Mouse (Mus musculus) ES-Bruce4 (cell line): ENCODE data around the gene Abca8b. TPM values are rescaled to one million over a fixed set of nuclear protein-coding genes. Genes with fewer than 3 reads are reported as not detected.
A peak's percentile ranks its signal among the peaks of the same experiment; 100 is the strongest.
"Not testable (repeated sequence)": the region's sequence is repeated elsewhere in the genome, so short reads cannot be mapped to it uniquely, and the experiment has no call there.

Experiments
- H3K27ac ChIP-seq: 2 replicates; pipeline ENCODE4 v1.5.1; 2012; ENCODE audit warnings: low read length, inconsistent platforms; ENCODE audit not compliant: insufficient read depth
- H3K27me3 ChIP-seq: 2 replicates; pipeline ENCODE4 v1.6.1; 2012; ENCODE audit warnings: mild to moderate bottlenecking, low read length, inconsistent platforms; ENCODE audit not compliant: control insufficient read depth, poor library complexity, insufficient read depth, severe bottlenecking
- H3K36me3 ChIP-seq: 2 replicates; pipeline ENCODE4 v1.6.1; 2012; ENCODE audit warnings: inconsistent platforms, mild to moderate bottlenecking, low read length, moderate library complexity; ENCODE audit not compliant: control insufficient read depth, poor library complexity, insufficient read depth, severe bottlenecking
- H3K4me1 ChIP-seq: one replicate; pipeline ENCODE4 v1.8.1; 2011; ENCODE audit warnings: low read length; ENCODE audit not compliant: control insufficient read depth, insufficient read depth
- H3K4me3 ChIP-seq: 2 replicates; pipeline ENCODE4 v1.5.1; 2011; ENCODE audit warnings: low read depth, mild to moderate bottlenecking, low read length
- H3K9ac ChIP-seq: 2 replicates; pipeline ENCODE4 v1.6.1; 2012; ENCODE audit warnings: low read depth, mild to moderate bottlenecking, inconsistent platforms; ENCODE audit not compliant: poor library complexity, severe bottlenecking
- H3K9me3 ChIP-seq: replicated peaks from 2 replicates; pipeline ENCODE4 v1.6.1; 2012; ENCODE audit warnings: mild to moderate bottlenecking, low read length, inconsistent platforms; ENCODE audit not compliant: control insufficient read depth, poor library complexity, insufficient read depth, severe bottlenecking
- CTCF ChIP-seq: IDR thresholded peaks from one replicate; pipeline ENCODE4 v1.8.1; 2011; ENCODE audit warnings: low read depth, low read length
- EP300 ChIP-seq: IDR thresholded peaks from 2 replicates; pipeline ENCODE4 v1.6.1; 2011; ENCODE audit warnings: low read depth, low read length; ENCODE audit not compliant: insufficient read depth
- POLR2A ChIP-seq: IDR thresholded peaks from one replicate; pipeline ENCODE4 v1.8.1; 2011; ENCODE audit warnings: low read length; ENCODE audit not compliant: insufficient read depth
- polyA plus RNA-seq: library from polyadenylated mRNA; stranded (reverse); fragments of >200 nt; gene quantifications from 2 replicates; pipeline ENCODE4 v1.2.4, GENCODE M21; 2011; ENCODE audit warnings: low read depth; ENCODE audit not compliant: missing spikeins, insufficient read depth, insufficient read length

Gene Abca8b
- polyA plus RNA-seq, 1 experiment, result 0.57 TPM

GRCm38 (mm10) chr11:109961495-109962492 is 33.9 kb downstream of the Abca8b start:
- H3K27ac ChIP-seq, result no peak overlapping the region
- no peaks in the 10 kb centered on the region for H3K36me3 ChIP-seq

GRCm38 (mm10) chr11:109955185-109955584 is 40.5 kb downstream of the Abca8b start:
- no peaks in the 10 kb centered on the region for H3K9me3 ChIP-seq
- H3K4me3 ChIP-seq, result no peak overlapping the region
- no peak overlapping the region for H3K9ac ChIP-seq
- no peak for TF ChIP-seq POLR2A
- peak; percentile 22 for TF ChIP-seq CTCF
- no peak overlapping the region for H3K27ac ChIP-seq
- H3K4me1 ChIP-seq, result no peaks in the 10 kb centered on the region
- no peaks in the 10 kb centered on the region for H3K27me3 ChIP-seq
- no peaks in the 10 kb centered on the region for H3K36me3 ChIP-seq

More at GRCm38 (mm10) chr11:109961495-109962492, 33.9 kb downstream of the Abca8b start:
- Histone ChIP-seq H3K27me3 (no peaks in the 10 kb centered on the region), H3K4me1 (no peaks in the 10 kb centered on the region), H3K9ac (no peak overlapping the region), H3K4me3 (no peak overlapping the region), H3K9me3 (no peaks in the 10 kb centered on the region)
- TF ChIP-seq POLR2A (no peak), CTCF (no peak), EP300 (no peak)

GRCm38 (mm10) chr11:109936915-109937314 is 58.7 kb downstream of the Abca8b start:
- Histone ChIP-seq H3K4me1 (no peaks in the 10 kb centered on the region), H3K27ac (no peak overlapping the region), H3K9ac (no peak overlapping the region), H3K4me3 (no peak overlapping the region), H3K36me3 (no peaks in the 10 kb centered on the region), H3K9me3 (no peaks in the 10 kb centered on the region), H3K27me3 (no peaks in the 10 kb centered on the region)
- TF ChIP-seq EP300 (no peak), CTCF (no peak), POLR2A (no peak)

- H3K4me1 ChIP-seq, H3K4me3 ChIP-seq, H3K27ac ChIP-seq, H3K27me3 ChIP-seq, H3K9ac ChIP-seq, H3K36me3 ChIP-seq, H3K9me3 ChIP-seq: not testable (repeated sequence)
These were observed 62.4 kb downstream of the Abca8b start for GRCm38 (mm10) chr11:109933207-109933606.

- H3K9ac ChIP-seq, result no peak overlapping the region
- H3K36me3 ChIP-seq, result no peaks in the 10 kb centered on the region
- TF ChIP-seq POLR2A (no peak), EP300 (no peak), CTCF (no peak)
- H3K27me3 ChIP-seq, result no peaks in the 10 kb centered on the region
- H3K9me3 ChIP-seq, result no peaks in the 10 kb centered on the region; the same call in 1 of the 2 replicates
- no peak overlapping the region for H3K4me3 ChIP-seq
- H3K4me1 ChIP-seq, result no peaks in the 10 kb centered on the region
- H3K27ac ChIP-seq, result no peak overlapping the region
These were observed 67.2 kb downstream of the Abca8b start for GRCm38 (mm10) chr11:109928489-109928888.
